Mouse (Mus musculus) neutrophil, adult 5-6 weeks (primary cell): ENCODE data around the gene Zar1l. TPM values are rescaled to one million over a fixed set of nuclear protein-coding genes. Genes with fewer than 3 reads are reported as not detected.
"Not testable (repeated sequence)": the region's sequence is repeated elsewhere in the genome, so short reads cannot be mapped to it uniquely, and the experiment has no call there.

ENCODE experiments used
- ATAC-seq: fragments of 151-379, 151-347 bp; 2 replicates; pipeline ENCODE4 v1.8.0; 2017; ENCODE audit warnings: mild to moderate bottlenecking, moderate TSS enrichment; ENCODE audit not compliant: insufficient number of reproducible peaks, poor library complexity, low FRiP score, severe bottlenecking; ENCODE audit errors: extremely low read depth
- total RNA-seq: library from RNA; stranded (forward); fragments of 200-1000 nt; gene quantifications from 2 replicates; pipeline ENCODE4 v1.2.3, GENCODE M21; 2017

Zar1l gene
- total RNA-seq, 1 experiment from 2014 or later: not detected

DNA sequence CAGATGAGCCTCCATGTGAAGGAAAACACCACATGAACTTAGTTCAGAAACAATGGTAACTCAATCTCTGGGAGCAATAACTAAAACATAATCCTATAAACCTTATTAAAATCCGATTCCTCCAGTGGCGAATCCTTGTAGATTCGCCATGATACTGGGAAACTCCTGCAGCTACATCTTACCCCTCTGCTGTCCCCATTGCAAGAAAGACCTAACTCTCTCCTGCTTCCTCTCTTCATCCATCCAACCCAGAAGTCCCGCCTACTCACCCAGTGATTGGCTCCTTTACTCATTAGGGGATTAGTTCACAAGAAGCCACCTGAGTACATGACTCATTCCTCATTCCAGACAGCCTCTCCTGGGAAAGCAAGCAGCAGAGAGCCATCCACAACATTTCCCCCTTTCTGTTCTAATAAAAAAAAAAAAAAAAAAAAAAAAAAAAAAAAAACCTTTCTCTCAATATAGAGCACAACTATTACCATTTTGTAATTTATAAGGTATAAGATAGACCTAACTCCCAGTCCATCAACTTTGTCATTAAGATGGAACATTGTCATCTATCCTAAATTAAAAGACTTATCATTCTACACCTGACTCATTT lies 26.3 kb downstream of the Zar1l start:
- not testable (repeated sequence) for ATAC-seq

DNA sequence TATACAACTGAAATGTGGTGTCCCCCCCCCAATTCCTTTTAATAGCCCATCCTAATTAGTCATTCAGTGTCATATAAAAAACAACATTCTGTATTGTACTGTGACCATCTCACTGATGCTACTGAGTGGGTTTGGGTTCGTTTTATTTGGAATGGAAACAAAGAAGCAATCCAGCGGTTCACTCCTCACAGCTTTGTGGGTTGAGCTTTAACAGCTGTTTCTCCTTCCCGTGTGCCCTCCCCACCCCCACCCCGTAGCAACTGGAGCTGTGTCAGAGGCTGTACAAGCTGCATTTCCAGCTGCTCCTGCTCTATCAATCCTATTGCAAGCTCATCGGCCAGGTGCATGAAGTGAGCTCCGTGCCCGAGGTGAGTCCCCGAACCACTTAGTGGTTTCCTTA lies 27.1 kb downstream of the Zar1l start:
- no peak for ATAC-seq

DNA sequence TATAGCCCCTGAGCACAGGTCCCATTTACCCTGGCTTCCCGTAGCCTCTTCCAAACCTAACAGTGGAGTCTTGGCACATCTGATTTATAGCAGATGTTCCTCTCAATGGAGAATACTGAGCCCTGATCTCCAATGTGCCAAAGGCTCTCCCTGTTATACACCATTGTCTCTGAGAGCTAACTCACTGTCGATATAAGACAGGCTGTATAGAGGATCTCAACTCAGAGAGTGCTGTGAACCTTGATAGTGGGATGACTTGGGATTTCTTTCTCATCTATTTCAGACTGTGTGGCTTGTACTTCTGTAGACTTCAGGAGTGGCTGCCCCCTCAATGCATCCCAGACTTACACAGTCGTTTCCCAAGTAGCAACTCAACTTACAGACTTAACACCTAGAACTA lies 27.7 kb downstream of the Zar1l start:
- ATAC-seq: no peak

DNA sequence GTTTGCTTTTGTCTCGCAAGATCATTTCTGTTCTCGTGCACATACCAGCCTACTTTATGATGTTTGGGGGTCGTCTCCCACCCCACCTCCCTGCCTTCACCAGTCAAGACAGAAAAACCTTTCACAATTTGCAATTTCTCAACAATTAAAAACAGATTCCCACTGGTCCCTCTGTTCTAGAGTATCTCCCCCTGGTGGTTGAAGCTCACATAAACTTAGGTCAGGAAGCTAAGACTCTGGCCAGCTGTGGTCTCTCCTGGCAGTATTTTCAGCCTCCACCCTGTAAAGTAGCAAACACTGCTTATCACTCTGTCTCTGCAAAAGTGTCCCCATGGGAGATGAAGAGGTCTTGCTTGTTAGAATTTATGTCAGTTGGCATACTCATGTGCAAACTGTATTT lies 32.8 kb downstream of the Zar1l start:
- ATAC-seq: no peak

DNA sequence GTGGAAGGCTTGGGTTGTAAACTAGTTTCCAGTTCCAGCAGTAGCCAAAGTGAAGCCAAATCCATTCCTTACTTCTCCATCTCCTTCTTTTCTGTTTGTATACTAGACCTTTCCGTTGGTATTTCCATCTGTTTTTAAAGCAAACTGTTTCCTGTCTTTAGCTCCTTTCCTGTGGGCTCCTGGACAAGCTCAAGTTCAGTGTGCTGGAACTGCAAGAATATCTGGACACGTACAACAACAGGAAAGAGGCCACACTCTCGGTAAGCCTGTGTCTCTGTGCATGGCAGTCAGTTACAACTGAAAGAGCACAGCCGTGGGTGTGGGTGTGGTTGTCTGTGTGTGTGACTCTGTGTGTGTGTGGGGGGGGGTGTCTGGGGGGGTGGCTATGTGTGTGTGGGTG lies 39.4 kb downstream of the Zar1l start:
- no peak for ATAC-seq

DNA sequence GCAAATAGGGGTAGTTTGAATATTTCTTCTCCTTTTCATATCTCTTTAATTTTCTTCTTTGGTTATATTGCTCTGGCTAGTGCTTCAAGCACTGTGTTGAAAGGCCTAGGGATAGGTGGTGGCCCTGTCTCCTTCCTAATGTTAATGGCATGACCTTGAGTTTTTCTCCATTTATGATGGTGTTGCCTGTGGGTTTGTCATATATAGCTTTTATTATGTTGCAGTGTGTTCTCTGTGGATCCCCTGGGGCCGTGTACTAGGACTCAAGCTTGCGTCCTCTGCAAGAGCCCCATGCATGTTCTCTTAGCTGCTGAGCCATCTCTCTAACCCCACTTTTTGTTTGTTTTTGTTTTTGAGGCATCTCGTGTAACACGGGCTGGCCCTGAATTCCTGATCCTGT lies 40.6 kb downstream of the Zar1l start:
- ATAC-seq: no peak

DNA sequence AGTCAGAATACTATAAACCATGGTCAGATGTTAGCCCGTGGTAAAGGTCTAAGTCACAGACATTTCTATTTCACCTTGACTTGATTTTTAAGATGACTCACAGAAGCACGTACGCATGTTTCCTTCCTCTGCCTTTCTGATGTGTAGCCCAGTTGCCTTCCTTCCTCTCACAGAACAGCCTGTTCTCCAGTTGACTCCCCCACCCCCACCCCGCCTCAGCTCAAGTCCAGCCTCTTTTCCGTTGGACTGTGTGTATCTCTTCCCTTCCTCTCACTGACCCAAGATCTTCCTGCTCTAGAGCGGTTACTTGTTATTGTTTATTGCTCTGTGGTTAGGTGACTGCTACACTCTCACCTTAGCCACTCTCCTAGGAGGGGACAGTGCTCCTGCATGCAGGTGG lies 49.5 kb downstream of the Zar1l start:
- ATAC-seq: no peak

DNA sequence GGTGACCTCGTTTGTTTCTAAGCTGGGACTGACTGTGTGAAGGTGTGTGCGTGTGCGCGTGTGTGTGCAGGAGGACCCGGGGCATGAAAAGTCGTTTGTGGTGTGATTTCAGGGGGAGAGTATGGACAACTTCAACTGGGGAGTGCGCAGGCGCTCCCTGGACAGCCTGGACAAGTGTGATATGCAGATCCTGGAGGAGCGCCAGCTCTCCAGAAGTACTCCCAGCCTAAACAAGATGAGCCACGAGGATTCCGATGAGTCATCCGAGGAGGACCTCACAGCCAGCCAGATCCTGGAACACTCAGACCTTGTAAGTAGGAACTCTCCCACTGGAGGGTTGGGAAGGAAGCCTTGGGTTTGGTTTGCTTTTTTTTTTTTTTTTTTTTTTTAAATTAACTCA lies 51.8 kb downstream of the Zar1l start:
- ATAC-seq: no peak

DNA sequence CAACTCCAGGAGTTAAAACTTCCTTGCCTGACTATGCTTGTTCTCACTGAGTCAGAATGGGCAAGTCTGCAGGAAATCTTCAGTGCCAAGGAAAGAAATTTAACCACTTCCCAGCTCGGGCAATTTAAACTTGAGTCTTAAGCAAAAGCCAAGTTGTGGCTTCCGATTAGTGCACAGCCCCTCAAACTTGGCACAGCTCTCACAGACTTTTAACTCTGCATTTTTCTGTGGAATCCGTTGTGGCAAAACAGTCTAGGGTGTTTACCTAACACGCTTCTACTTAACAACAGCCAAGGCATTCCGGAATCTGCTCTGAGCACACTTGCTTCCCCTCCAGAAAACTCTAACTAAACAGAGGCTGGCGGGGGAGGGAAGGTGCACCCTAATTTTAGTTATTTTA lies 52.7 kb downstream of the Zar1l start:
- ATAC-seq: no peak

DNA sequence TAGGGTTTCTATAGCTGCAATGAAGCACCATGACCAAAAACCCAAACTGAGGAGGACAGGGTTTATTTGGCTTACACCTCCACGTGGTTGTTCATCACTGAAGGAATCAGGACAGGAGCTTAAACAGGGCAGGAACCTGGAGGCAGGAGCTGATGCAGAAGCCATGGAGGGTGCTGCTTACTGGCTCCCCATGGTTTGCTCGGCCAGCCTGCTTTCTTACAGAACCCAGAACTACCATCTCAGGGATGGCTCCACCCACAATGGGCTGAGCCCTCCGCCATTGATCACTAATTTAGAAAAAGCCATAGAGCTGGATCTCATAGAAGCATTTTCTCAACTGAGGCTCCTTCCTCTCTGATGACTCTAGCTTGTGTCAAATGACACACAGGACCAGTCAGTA lies 53.2 kb downstream of the Zar1l start:
- no peak for ATAC-seq

DNA sequence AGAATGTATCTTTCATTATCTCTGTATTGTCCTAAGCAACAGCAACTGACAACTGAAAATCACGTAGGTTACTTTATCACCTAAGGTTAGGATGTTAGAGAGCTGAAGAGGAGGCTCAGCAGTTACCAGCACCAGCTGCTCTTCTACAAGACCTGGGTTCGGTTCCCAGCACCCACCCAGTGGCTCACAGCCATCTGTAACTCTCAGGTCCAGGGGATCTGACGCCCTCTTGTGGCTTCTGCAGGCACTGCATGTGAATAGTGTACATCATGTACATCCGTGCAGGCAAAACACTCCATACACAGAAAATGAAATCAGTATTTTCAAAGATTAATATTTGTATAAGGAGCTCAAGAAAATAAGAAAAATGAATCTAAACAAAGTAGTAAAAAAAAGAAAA lies 58.2 kb downstream of the Zar1l start:
- no peak for ATAC-seq

DNA sequence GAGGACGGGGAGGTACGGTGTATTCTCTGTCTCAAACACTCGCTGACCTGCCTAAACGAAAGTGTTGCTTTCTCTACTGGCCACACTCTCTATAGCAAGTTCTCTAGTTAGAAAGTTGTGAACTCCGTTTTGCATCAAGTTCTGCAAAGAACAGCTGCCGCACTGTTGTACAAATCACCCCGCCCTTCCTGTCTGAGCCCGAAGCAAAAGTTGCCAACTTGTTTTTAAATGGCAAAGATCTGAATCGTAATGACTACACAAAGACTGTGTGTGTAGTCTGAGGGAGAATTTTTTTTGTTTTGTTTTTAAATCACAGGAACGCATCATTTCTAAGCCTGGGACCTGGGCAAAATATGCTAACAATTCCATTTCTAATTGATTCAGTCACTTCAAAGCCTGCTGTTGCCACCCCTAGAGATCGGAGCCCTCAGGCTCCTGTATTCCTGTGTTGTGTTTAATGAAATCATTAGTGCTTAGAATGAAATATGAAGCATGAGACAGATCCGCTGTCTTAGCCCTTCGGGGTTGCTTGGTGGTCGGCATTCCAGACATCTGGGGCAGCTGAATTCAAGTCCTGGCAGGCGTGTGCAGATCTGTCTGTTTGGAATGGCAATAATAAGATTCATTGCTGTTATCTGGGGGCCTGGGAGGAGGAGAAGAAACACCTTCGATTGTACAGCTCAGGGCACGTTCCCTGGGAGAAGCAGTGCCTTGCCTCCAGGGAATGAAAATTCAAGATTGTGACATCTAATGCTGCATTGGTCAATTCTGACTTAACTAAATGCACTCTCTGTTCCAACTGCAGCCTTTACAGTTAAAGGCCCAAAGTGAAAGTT lies 59.8 kb downstream of the Zar1l start:
- ATAC-seq: no peak

DNA sequence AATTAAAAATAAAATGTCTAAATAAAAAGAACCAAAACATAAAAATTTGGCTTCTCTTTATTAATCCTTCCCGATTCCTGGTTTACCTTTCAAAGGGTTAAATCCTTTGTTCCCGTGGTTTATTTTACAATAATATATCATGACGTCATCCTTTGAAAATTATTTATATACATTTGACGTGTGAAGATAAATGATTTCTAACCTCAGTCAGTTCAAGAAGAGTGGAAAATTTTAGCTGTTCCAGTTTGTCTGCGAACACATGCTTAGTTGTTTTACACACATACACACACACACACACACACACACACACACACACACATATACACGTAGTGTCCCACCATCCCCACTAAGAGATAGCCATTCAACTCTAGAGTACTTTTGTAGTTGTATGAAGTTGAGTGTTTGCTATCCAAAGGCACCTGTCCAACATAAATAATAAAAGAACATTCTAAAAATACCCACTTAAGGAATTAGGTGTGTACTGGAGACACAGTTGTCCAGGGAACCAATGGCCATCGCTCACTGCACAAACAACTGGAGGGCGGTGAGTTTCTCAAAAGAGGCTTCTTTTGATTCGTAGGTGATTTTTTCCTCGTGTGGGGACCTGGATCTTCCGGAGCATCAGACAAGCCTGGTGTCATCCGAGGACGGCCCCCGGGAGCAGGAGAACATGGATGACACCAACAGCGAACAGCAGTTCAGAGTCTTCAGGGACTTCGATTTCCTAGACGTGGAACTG lies 60.6 kb downstream of the Zar1l start:
- no peak for ATAC-seq

Other genes with a start within 250 kb of the Zar1l start
- 6.8 and 7.8 TPM in 2 replicates for gene Brca2, start 4.5 kb upstream of the Zar1l start, total RNA-seq
- 127 and 144 TPM in 2 replicates for gene N4bp2l1, start 79.0 kb upstream of the Zar1l start, total RNA-seq
- gene N4bp2l2, start 148.0 kb upstream of the Zar1l start, total RNA-seq: 162 and 165 TPM in 2 replicates
- 34.8 and 38.2 TPM in 2 replicates for gene Pds5b, start 155.6 kb upstream of the Zar1l start, total RNA-seq